Mouse (Mus musculus): ENCODE data around the gene Fibin. TPM values are rescaled to one million over a fixed set of nuclear protein-coding genes. Genes with fewer than 3 reads are reported as not detected.

Fibin gene
- polyA plus RNA-seq, 1 experiment, result 5.9 TPM

DNA sequence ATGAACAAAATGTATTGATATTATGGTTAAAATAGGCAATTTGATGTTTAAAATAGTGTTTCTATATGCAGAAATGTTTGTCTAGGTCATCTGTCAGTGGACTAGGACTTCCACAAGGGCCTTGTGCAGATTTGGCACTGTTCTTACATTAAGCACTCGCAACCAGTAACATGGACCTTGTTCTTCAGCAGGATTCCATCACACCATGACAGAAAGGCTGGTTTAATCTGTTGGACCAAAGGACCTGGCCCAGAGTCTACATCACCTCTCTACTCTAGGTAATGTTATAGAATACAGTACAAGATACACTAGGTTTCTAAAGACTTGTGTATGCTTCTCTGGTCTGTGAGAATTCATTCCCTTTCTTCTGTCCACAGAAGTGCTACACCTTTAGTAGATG is 44.3 kb downstream of the Fibin start:
- no peaks in the 10 kb centered on the region for H3K36me3 ChIP-seq (ENCODE audit: control insufficient read depth, insufficient read depth)
- no peak for TF ChIP-seq POLR2A (IDR thresholded peaks at IDR 0.05; ENCODE audit: insufficient read length, low read depth)
- no peak for TF ChIP-seq USF1 (IDR thresholded peaks at IDR 0.05; ENCODE audit: low read depth)
- TF ChIP-seq TCF12 (IDR thresholded peaks at IDR 0.05; ENCODE audit: insufficient read depth, poor library complexity, severe bottlenecking), result no peak
- TF ChIP-seq MAX (IDR thresholded peaks at IDR 0.05; ENCODE audit: low read depth), result no peak
- TF ChIP-seq SRF (IDR thresholded peaks at IDR 0.05; ENCODE audit: control insufficient read depth, insufficient read length, low read depth), result no peak
- TF ChIP-seq POLR2AphosphoS2 (IDR thresholded peaks at IDR 0.05; ENCODE audit: insufficient read length, low read depth), result no peak
- TF ChIP-seq MYOG (IDR thresholded peaks at IDR 0.05; ENCODE audit: control insufficient read depth in 1 of 3, insufficient read depth in 1 of 3, insufficient read length in 2 of 3, low read depth in 2 of 3), result no peak
- TF ChIP-seq MYOD1 (IDR thresholded peaks at IDR 0.05; ENCODE audit: control insufficient read depth in 1 of 3, insufficient read length in 2 of 3, low read depth in 2 of 3), result no peak
- TF ChIP-seq TCF3 (IDR thresholded peaks at IDR 0.05; ENCODE audit: insufficient read length, low read depth), result no peak
- TF ChIP-seq E2F4 (IDR thresholded peaks at IDR 0.05; ENCODE audit: insufficient read depth), result no peak
- TF ChIP-seq CEBPB (IDR thresholded peaks at IDR 0.05; ENCODE audit: insufficient read depth, poor library complexity, severe bottlenecking), result no peak
- TF ChIP-seq REST (IDR thresholded peaks at IDR 0.05; ENCODE audit: insufficient read depth, insufficient read length), result no peak
- no peak overlapping the region for H3K4me3 ChIP-seq

DNA sequence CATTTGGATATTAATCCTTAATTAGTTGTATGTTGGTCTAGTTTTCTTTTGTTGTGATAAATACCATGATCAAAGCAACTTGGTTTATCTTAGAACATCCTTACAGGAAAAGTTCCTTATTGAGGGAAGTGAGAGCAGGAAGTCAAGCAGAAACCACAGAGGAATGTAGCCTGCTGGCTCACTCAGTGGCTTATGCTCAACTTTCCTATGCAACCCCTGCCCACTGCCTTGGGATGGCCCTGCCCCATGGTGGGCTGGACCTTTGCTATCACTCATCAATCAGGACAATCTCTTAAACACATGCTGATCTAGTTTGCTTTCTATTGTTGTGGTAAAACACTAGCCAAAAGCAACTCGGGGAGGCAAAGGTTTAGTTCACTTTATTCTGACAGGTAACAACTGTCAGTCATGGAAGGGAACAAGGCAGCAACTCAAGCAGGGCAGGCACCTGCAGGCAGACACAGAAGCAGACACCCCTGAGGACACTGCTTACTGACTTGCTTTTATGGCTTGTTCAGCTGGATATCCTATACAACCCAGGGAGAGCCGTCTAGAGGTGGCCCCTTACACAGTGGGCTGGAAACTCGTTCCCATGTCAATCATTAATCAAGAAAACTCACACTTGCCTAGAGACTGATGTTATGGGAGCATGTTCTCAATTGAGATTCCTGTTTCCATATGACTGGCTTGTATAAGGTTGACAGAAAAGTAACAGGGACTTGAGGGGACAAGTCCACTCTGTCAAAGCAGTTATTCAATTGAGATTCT is 46.7 kb downstream of the Fibin start:
- Histone ChIP-seq H3K4me2 (ENCODE audit: low read depth) (no peak overlapping the region), H3K27me3 (ENCODE audit: control insufficient read depth, insufficient read depth, insufficient read length) (no peaks in the 10 kb centered on the region), H3ac (ENCODE audit: control insufficient read depth, insufficient read length) (no peak overlapping the region), H3K4me3 (no peak overlapping the region), H3K79me2 (ENCODE audit: control insufficient read depth, insufficient read depth) (no peaks in the 10 kb centered on the region), H3K36me3 (ENCODE audit: control insufficient read depth, insufficient read depth) (no peaks in the 10 kb centered on the region)
- no peak for TF ChIP-seq USF1 (IDR thresholded peaks at IDR 0.05; ENCODE audit: low read depth)
- TF ChIP-seq MAX (IDR thresholded peaks at IDR 0.05; ENCODE audit: low read depth), result no peak
- TF ChIP-seq MYOD1 (IDR thresholded peaks at IDR 0.05; ENCODE audit: control insufficient read depth in 1 of 3, insufficient read length in 2 of 3, low read depth in 2 of 3), result no peak
- TF ChIP-seq POLR2A (IDR thresholded peaks at IDR 0.05; ENCODE audit: insufficient read length, low read depth), result no peak

More for the DNA sequence above, 44.3 kb downstream of the Fibin start:
- Histone ChIP-seq H3K4me2 (ENCODE audit: low read depth) (no peak overlapping the region), H3ac (ENCODE audit: control insufficient read depth, insufficient read length) (no peak overlapping the region), H3K79me2 (ENCODE audit: control insufficient read depth, insufficient read depth) (no peaks in the 10 kb centered on the region), H3K27me3 (ENCODE audit: control insufficient read depth, insufficient read depth, insufficient read length) (no peaks in the 10 kb centered on the region)

DNA sequence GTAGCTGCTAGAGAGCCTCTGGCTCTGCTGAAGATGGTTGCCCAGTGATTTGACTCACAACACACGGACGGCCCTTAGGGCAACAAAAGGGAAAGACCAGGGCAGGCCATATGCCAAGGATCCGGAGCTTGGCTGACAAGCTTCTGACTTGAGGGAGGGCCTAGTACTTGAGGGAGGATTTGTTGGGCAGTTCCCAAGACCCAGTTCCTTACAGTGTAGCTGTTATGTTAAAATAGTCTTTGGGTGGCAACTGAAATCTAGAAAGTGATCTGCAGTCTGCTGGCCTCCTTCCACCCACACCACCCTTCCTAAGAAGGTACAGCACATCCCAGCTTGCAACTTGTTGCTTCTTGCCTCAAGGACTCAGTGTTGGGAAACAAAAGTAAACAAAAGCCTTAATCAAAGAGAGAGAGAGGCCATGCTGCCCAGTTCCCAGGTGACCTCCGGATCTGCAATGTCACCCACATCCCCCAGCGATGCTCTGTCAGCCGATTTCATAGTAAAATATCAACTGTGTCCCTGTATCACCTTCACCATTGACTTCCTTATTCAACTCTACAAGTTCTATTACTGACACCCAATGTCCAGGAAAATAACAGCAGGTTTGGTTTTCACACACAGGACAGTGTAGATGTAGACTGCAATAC is 48.4 kb downstream of the Fibin start, which contains the start of gene Bbox1:
TSS of gene Bbox1 (minus strand) at position 52 of the 647 bp plus-strand sequence.
- Histone ChIP-seq H3ac (ENCODE audit: control insufficient read depth, insufficient read length) (no peak within 1 kb of the TSS), H3K79me2 (ENCODE audit: control insufficient read depth, insufficient read depth) (no peaks in the 10 kb centered on the region), H3K4me3 (no peak within 1 kb of the TSS), H3K27me3 (ENCODE audit: control insufficient read depth, insufficient read depth, insufficient read length) (no peaks in the 10 kb centered on the region), H3K36me3 (ENCODE audit: control insufficient read depth, insufficient read depth) (no peaks in the 10 kb centered on the region), H3K4me2 (ENCODE audit: low read depth) (no peak within 1 kb of the TSS)
- TF ChIP-seq CEBPB (IDR thresholded peaks at IDR 0.05; ENCODE audit: insufficient read depth, poor library complexity, severe bottlenecking), result no peak
- no peak for TF ChIP-seq MYOG (IDR thresholded peaks at IDR 0.05; ENCODE audit: control insufficient read depth in 1 of 3, insufficient read depth in 1 of 3, insufficient read length in 2 of 3, low read depth in 2 of 3)
- TF ChIP-seq MYOD1 (IDR thresholded peaks at IDR 0.05; ENCODE audit: control insufficient read depth in 1 of 3, insufficient read length in 2 of 3, low read depth in 2 of 3), result no peak
- no peak for TF ChIP-seq E2F4 (IDR thresholded peaks at IDR 0.05; ENCODE audit: insufficient read depth)
- TF ChIP-seq REST (IDR thresholded peaks at IDR 0.05; ENCODE audit: insufficient read depth, insufficient read length), result no peak
- no peak for TF ChIP-seq TCF12 (IDR thresholded peaks at IDR 0.05; ENCODE audit: insufficient read depth, poor library complexity, severe bottlenecking)
- no peak for TF ChIP-seq POLR2AphosphoS2 (IDR thresholded peaks at IDR 0.05; ENCODE audit: insufficient read length, low read depth)
- no peak for TF ChIP-seq USF1 (IDR thresholded peaks at IDR 0.05; ENCODE audit: low read depth)
- TF ChIP-seq MAX (IDR thresholded peaks at IDR 0.05; ENCODE audit: low read depth), result no peak
- TF ChIP-seq TCF3 (IDR thresholded peaks at IDR 0.05; ENCODE audit: insufficient read length, low read depth), result no peak
- TF ChIP-seq SRF (IDR thresholded peaks at IDR 0.05; ENCODE audit: control insufficient read depth, insufficient read length, low read depth), result no peak
- TF ChIP-seq POLR2A (IDR thresholded peaks at IDR 0.05; ENCODE audit: insufficient read length, low read depth), result no peak

GRCm38 (mm10) chr2:110314074-110314473 is 48.9 kb downstream of the Fibin start:
- H3K27me3 ChIP-seq (ENCODE audit: control insufficient read depth, insufficient read depth, insufficient read length), result no peaks in the 10 kb centered on the region
- no peak overlapping the region for H3K4me2 ChIP-seq (ENCODE audit: low read depth)
- no peaks in the 10 kb centered on the region for H3K79me2 ChIP-seq (ENCODE audit: control insufficient read depth, insufficient read depth)
- no peak for TF ChIP-seq MYOD1 (IDR thresholded peaks at IDR 0.05; ENCODE audit: control insufficient read depth in 1 of 3, insufficient read length in 2 of 3, low read depth in 2 of 3)
- TF ChIP-seq TCF12 (IDR thresholded peaks at IDR 0.05; ENCODE audit: insufficient read depth, poor library complexity, severe bottlenecking), result no peak
- no peak for TF ChIP-seq E2F4 (IDR thresholded peaks at IDR 0.05; ENCODE audit: insufficient read depth)
- TF ChIP-seq MYOG (IDR thresholded peaks at IDR 0.05; ENCODE audit: control insufficient read depth in 1 of 3, insufficient read depth in 1 of 3, insufficient read length in 2 of 3, low read depth in 2 of 3), result no peak
- TF ChIP-seq TCF3 (IDR thresholded peaks at IDR 0.05; ENCODE audit: insufficient read length, low read depth), result no peak
- TF ChIP-seq SRF (IDR thresholded peaks at IDR 0.05; ENCODE audit: control insufficient read depth, insufficient read length, low read depth), result no peak
- no peak for TF ChIP-seq POLR2A (IDR thresholded peaks at IDR 0.05; ENCODE audit: insufficient read length, low read depth)
- TF ChIP-seq REST (IDR thresholded peaks at IDR 0.05; ENCODE audit: insufficient read depth, insufficient read length), result no peak
- TF ChIP-seq USF1 (IDR thresholded peaks at IDR 0.05; ENCODE audit: low read depth), result no peak
- no peak for TF ChIP-seq POLR2AphosphoS2 (IDR thresholded peaks at IDR 0.05; ENCODE audit: insufficient read length, low read depth)
- TF ChIP-seq MAX (IDR thresholded peaks at IDR 0.05; ENCODE audit: low read depth), result no peak
- TF ChIP-seq CEBPB (IDR thresholded peaks at IDR 0.05; ENCODE audit: insufficient read depth, poor library complexity, severe bottlenecking), result no peak
- H3K4me3 ChIP-seq, result no peak overlapping the region
- no peaks in the 10 kb centered on the region for H3K36me3 ChIP-seq (ENCODE audit: control insufficient read depth, insufficient read depth)
- no peak overlapping the region for H3ac ChIP-seq (ENCODE audit: control insufficient read depth, insufficient read length)
